In the genomic region with DNA sequence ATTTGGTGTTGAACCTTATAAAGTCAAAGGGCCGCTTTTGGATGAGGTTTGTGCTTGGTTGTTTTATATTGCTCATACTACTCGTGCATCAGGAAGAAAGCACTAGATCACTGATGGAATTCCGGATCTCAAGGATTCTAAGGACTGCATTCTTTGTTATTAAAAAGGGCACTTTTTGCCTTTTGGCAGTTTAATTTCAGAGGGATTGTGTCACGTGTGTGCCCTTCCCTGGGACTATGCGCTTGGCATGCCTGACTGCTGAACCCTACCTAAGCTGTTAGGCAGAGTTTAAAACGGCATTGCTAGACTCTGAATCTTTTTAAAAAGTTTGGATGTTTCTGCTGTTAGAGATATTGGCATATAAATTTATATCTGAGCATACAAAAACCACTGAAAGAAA, we compare ENCODE assay signal across 12 mouse cellular contexts. TPM values are rescaled to one million over a fixed set of nuclear protein-coding genes. Genes with fewer than 3 reads are reported as not detected.
DNase-seq lines count a peak whose midpoint lies in the region; ATAC-seq and TF ChIP-seq lines count a peak whose summit lies in the region.
"Had no signal": no experiment of that assay in that cellular context is flagged by ENCODE, and none has a peak within 500 bp of the region (broad histone marks: within the 10 kb centered on the region; RNA-seq: fewer than 3 reads in every experiment).

No protein-coding gene starts in this region.

- peak overlapping the region; percentile 75 for H3K4me2 ChIP-seq in hindbrain, embryonic 14.5 days (replicated peaks)
- peak overlapping the region; percentile 96 for H3K4me2 ChIP-seq in midbrain, embryonic 11.5 days
- H3K4me2 ChIP-seq: liver, embryonic 11.5 days; stomach, embryonic 15.5 days had no signal

- TF ChIP-seq CTCF in cortical plate, adult 2 months (IDR thresholded peaks at IDR 0.05; ENCODE audit: extremely low read depth, insufficient read depth, low read length): no peak
- no peak for TF ChIP-seq CTCF in embryonic fibroblast, embryonic 13.5 days (IDR thresholded peaks at IDR 0.05; ENCODE audit: borderline replicate concordance, insufficient read depth, low read length)

- 0 out of 2 replicates have a peak overlapping the region, but pooled peaks have one; percentile 18 for H3K4me3 ChIP-seq in cortical plate, adult 2 months (ENCODE audit: insufficient read depth, low read length)
- H3K4me3 ChIP-seq in embryonic fibroblast, embryonic 13.5 days (ENCODE audit: insufficient read depth, low read length): no peak overlapping the region
- peak overlapping the region; percentile 68 for H3K4me3 ChIP-seq in hindbrain, embryonic 14.5 days (replicated peaks; ENCODE audit: low read length)
- peak overlapping the region; percentile 17; the same call in 1 of the 2 replicates for H3K4me3 ChIP-seq in midbrain, embryonic 11.5 days (ENCODE audit: low read depth, low read length)
- H3K4me3 ChIP-seq: stomach, embryonic 15.5 days had no signal

- H3K27ac ChIP-seq in cortical plate, adult 2 months (ENCODE audit: insufficient read depth, low read length): no peak overlapping the region
- no peak overlapping the region for H3K27ac ChIP-seq in embryonic fibroblast, embryonic 13.5 days (ENCODE audit: insufficient read depth, low read length)
- H3K27ac ChIP-seq in hindbrain, embryonic 14.5 days: peak overlapping the region; percentile 22; the same call in 1 of the 2 replicates
- no peak overlapping the region for H3K27ac ChIP-seq in midbrain, embryonic 11.5 days (ENCODE audit: low read depth, low read length)
- H3K27ac ChIP-seq: stomach, embryonic 15.5 days had no signal

- no peak for DNase-seq in hindbrain, embryonic 14.5 days (ENCODE audit: low spot score)
- peak; percentile 86 for DNase-seq in midbrain, embryonic 11.5 days (ENCODE audit: low spot score, missing footprints)
- no peak for DNase-seq in cerebellum, postnatal 14 days
- DNase-seq in urinary bladder, adult 2 months (ENCODE audit: low spot score): no peak
- no peak for DNase-seq in cerebellum, adult 18-20 months
- DNase-seq: heart, adult 18-20 months; right cerebral cortex, postnatal 25 days had no signal

- no peak for ATAC-seq in hindbrain, embryonic 14.5 days (ENCODE audit: low FRiP score)
- ATAC-seq in midbrain, embryonic 11.5 days (ENCODE audit: low FRiP score): no peak
- no peak for ATAC-seq in inflammation-experienced regulatory T-cells, adult 6 months

- WGBS in hindbrain, embryonic 14.5 days: 50% methylated on average over 6 of the region's 6 CpGs
- 60% methylated on average over 6 of the region's 6 CpGs for WGBS in midbrain, embryonic 11.5 days

- H3K36me3 ChIP-seq in hindbrain, embryonic 14.5 days (replicated peaks; ENCODE audit: control insufficient read depth, insufficient read depth): no peaks in the 10 kb centered on the region
- no peaks in the 10 kb centered on the region for H3K36me3 ChIP-seq in midbrain, embryonic 11.5 days (ENCODE audit: control insufficient read depth, insufficient read depth, low read length)
- H3K36me3 ChIP-seq: stomach, embryonic 15.5 days had no signal

- no peaks in the 10 kb centered on the region; the same call in 1 of the 2 replicates for H3K4me1 ChIP-seq in cortical plate, adult 2 months (ENCODE audit: control insufficient read depth, insufficient read depth, low read length)
- H3K4me1 ChIP-seq in embryonic fibroblast, embryonic 13.5 days (ENCODE audit: control insufficient read depth, insufficient read depth, low read length): no peaks in the 10 kb centered on the region; the same call in 1 of the 2 replicates
- peaks cover 4% of the 10 kb centered on the region; the same call in 1 of the 2 replicates for H3K4me1 ChIP-seq in hindbrain, embryonic 14.5 days (replicated peaks; ENCODE audit: control insufficient read depth, insufficient read depth, low read length)
- H3K4me1 ChIP-seq in midbrain, embryonic 11.5 days (ENCODE audit: control insufficient read depth, insufficient read depth, low read length): peaks cover 9% of the 10 kb centered on the region

- no peaks in the 10 kb centered on the region for H3K9me3 ChIP-seq in hindbrain, embryonic 14.5 days (ENCODE audit: control insufficient read depth, low read length)
- no peaks in the 10 kb centered on the region for H3K9me3 ChIP-seq in midbrain, embryonic 11.5 days (ENCODE audit: control insufficient read depth, low read length)
- H3K9me3 ChIP-seq: stomach, embryonic 15.5 days had no signal

- no peaks in the 10 kb centered on the region for H3K27me3 ChIP-seq in hindbrain, embryonic 14.5 days (ENCODE audit: control insufficient read depth, insufficient read depth, low read length)
- no peaks in the 10 kb centered on the region; the same call in 1 of the 2 replicates for H3K27me3 ChIP-seq in midbrain, embryonic 11.5 days (ENCODE audit: control insufficient read depth, insufficient read depth, low read length)
- H3K27me3 ChIP-seq: stomach, embryonic 15.5 days had no signal

- peak overlapping the region; percentile 99 for H3K9ac ChIP-seq in hindbrain, embryonic 14.5 days
- H3K9ac ChIP-seq in midbrain, embryonic 11.5 days (ENCODE audit: low read length): peak overlapping the region; percentile 30; the same call in 1 of the 2 replicates
- H3K9ac ChIP-seq: stomach, embryonic 15.5 days had no signal

- no peak for TF ChIP-seq POLR2A in cortical plate, adult 2 months (IDR thresholded peaks at IDR 0.05; ENCODE audit: extremely low read depth, insufficient read depth, low read length)
- 0 out of 2 replicates have a peak, but pooled peaks have one; percentile 15 for TF ChIP-seq POLR2A in embryonic fibroblast, embryonic 13.5 days (IDR thresholded peaks at IDR 0.05; ENCODE audit: low read depth, low read length)

RNA-seq across cellular contexts. Expression of a gene that starts 4.0 kb away (rescaled TPM):
- polyA plus RNA-seq in cortical plate, adult 2 months (2012; rRNA removed): 31.7 and 40.8 TPM in 2 replicates
- polyA plus RNA-seq in embryonic fibroblast, embryonic 13.5 days (2011; ENCODE audit: insufficient read length, low read depth, missing spikeins): 10.3 and 21.6 TPM in 2 replicates
- polyA plus RNA-seq in hindbrain, embryonic 14.5 days (2014; fragmentation: Nextera tagmentation; extraction: Ambion mirVana): 91.5 and 100 TPM in 2 replicates
- polyA plus RNA-seq in midbrain, embryonic 11.5 days (2014; fragmentation: Nextera tagmentation; extraction: Ambion mirVana): 56.4 and 61.4 TPM in 2 replicates
- polyA plus RNA-seq in urinary bladder, adult 2 months (2012; rRNA removed): 93.6 and 98.2 TPM in 2 replicates
- polyA plus RNA-seq in inflammation-experienced regulatory T-cells, adult 6 months (2017; shearing (Covaris generic)): not detected

Comparison
In these comparisons a context has a peak if more than half of its experiments do, and no peak if none do; other contexts are left out.
1. RNA of a gene that starts 4.0 kb away (polyA plus RNA-seq): 93.6 to 98.2 TPM in urinary bladder, adult 2 months, 91.5 to 100 TPM in hindbrain, embryonic 14.5 days, 56.4 to 61.4 TPM in midbrain, embryonic 11.5 days, 31.7 to 40.8 TPM in cortical plate, adult 2 months and 10.3 to 21.6 TPM in embryonic fibroblast, embryonic 13.5 days; not detected in inflammation-experienced regulatory T-cells, adult 6 months; every median in the first group is over 10 times any median in the second.